Mouse (Mus musculus): ENCODE measurements around the gene Usp46.

GRCm38 (mm10) chr5:74077959-74078358 is 9.7 kb upstream of the Usp46 start:
- TF ChIP-seq CTCF (IDR thresholded peaks at IDR 0.05; ENCODE audit: low read depth) (no peak), EP300 (IDR thresholded peaks at IDR 0.05; ENCODE audit: low read depth) (no peak)

All from liver, postnatal 0 days (tissue).